ENCODE assay signal across 18 mouse cellular contexts in genomic region chr16:96149311-96149710, GRCm38 (mm10). TPM values are rescaled to one million over a fixed set of nuclear protein-coding genes. Genes with fewer than 3 reads are reported as not detected.
DNase-seq lines count a peak whose midpoint lies in the region; ATAC-seq and TF ChIP-seq lines count a peak whose summit lies in the region.
"Had no signal": no experiment of that assay in that cellular context is flagged by ENCODE, and none has a peak within 500 bp of the region (broad histone marks: within the 10 kb centered on the region; RNA-seq: fewer than 3 reads in every experiment).

No protein-coding gene starts in this region.

- intact Hi-C loops in heart, adult 2 months (cut with DNase I): loop anchor here (5.0 kb wide), 1 partner anchor 157 kb away; the partner anchor contains the start of gene Psmg1

- ATAC-seq in hindbrain, postnatal 0 days: no peak
- ATAC-seq in hindbrain, embryonic 14.5 days (ENCODE audit: low FRiP score): no peak
- ATAC-seq in embryonic facial prominence, embryonic 14.5 days (ENCODE audit: low read depth): no peak; the same call in 1 of the 2 replicates
- no peak for ATAC-seq in erythroid progenitor cell, adult 5-6 weeks (replicated peaks; ENCODE audit: low FRiP score, poor library complexity, severe bottlenecking)
- ATAC-seq: forebrain, embryonic 13.5 days had no signal

- no peak overlapping the region for H3K9ac ChIP-seq in heart, adult 2 months (ENCODE audit: low read depth, low read length)
- H3K9ac ChIP-seq in hindbrain, postnatal 0 days (replicated peaks; ENCODE audit: low read length): 0 out of 2 replicates have a peak overlapping the region, but pooled peaks have one; percentile 24
- no peak overlapping the region for H3K9ac ChIP-seq in hindbrain, embryonic 14.5 days
- H3K9ac ChIP-seq in embryonic facial prominence, embryonic 14.5 days (ENCODE audit: low read depth, low read length): no peak overlapping the region
- H3K9ac ChIP-seq: embryonic facial prominence, embryonic 12.5 days; forebrain, embryonic 13.5 days; liver, embryonic 14.5 days had no signal

- no peak overlapping the region for H3K4me2 ChIP-seq in hindbrain, postnatal 0 days (ENCODE audit: low read depth, low read length)
- no peak overlapping the region for H3K4me2 ChIP-seq in hindbrain, embryonic 14.5 days (replicated peaks)
- H3K4me2 ChIP-seq in embryonic facial prominence, embryonic 14.5 days (ENCODE audit: low read depth, low read length): no peak overlapping the region
- H3K4me2 ChIP-seq: embryonic facial prominence, embryonic 12.5 days; forebrain, embryonic 13.5 days had no signal

- peak overlapping the region; percentile 89 for H3K27ac ChIP-seq in heart, embryonic 10.5 days
- H3K27ac ChIP-seq in heart, adult 2 months: no peak overlapping the region
- no peak overlapping the region for H3K27ac ChIP-seq in hindbrain, postnatal 0 days
- H3K27ac ChIP-seq in hindbrain, embryonic 14.5 days: no peak overlapping the region
- H3K27ac ChIP-seq in embryonic facial prominence, embryonic 14.5 days (replicated peaks; ENCODE audit: low read depth, low read length): peak overlapping the region; percentile 65
- peak overlapping the region; percentile 56 for H3K27ac ChIP-seq in olfactory bulb, adult 2 months (ENCODE audit: insufficient read depth, low read depth, low read length)
- H3K27ac ChIP-seq: embryonic facial prominence, embryonic 12.5 days; forebrain, embryonic 13.5 days; liver, embryonic 14.5 days; midbrain, embryonic 10.5 days had no signal

- H3K27me3 ChIP-seq in heart, embryonic 10.5 days (ENCODE audit: insufficient read depth, poor library complexity, severe bottlenecking): no peaks in the 10 kb centered on the region
- no peaks in the 10 kb centered on the region for H3K27me3 ChIP-seq in heart, adult 2 months (ENCODE audit: control insufficient read depth, insufficient read depth, low read length)
- no peaks in the 10 kb centered on the region for H3K27me3 ChIP-seq in hindbrain, postnatal 0 days (ENCODE audit: insufficient read depth, low read length)
- H3K27me3 ChIP-seq in hindbrain, embryonic 14.5 days (ENCODE audit: control insufficient read depth, insufficient read depth, low read length): no peaks in the 10 kb centered on the region
- no peaks in the 10 kb centered on the region for H3K27me3 ChIP-seq in embryonic facial prominence, embryonic 14.5 days (replicated peaks; ENCODE audit: control insufficient read depth, insufficient read depth, low read length)
- H3K27me3 ChIP-seq: embryonic facial prominence, embryonic 12.5 days; forebrain, embryonic 13.5 days had no signal

- TF ChIP-seq EP300 in heart, adult 2 months (IDR thresholded peaks at IDR 0.05; ENCODE audit: insufficient read depth, low read depth, low read length): no peak

- TF ChIP-seq CTCF in heart, adult 2 months (IDR thresholded peaks at IDR 0.05): no peak
- TF ChIP-seq CTCF in hindbrain, postnatal 0 days (IDR thresholded peaks at IDR 0.05; ENCODE audit: low read depth): no peak
- TF ChIP-seq CTCF in olfactory bulb, adult 2 months (IDR thresholded peaks at IDR 0.05; ENCODE audit: insufficient read depth, low read depth, low read length): no peak

- peaks cover 57% of the 10 kb centered on the region for H3K4me1 ChIP-seq in heart, embryonic 10.5 days
- H3K4me1 ChIP-seq in heart, adult 2 months (ENCODE audit: control insufficient read depth, insufficient read depth, low read length): peaks cover 1% of the 10 kb centered on the region; the same call in 1 of the 2 replicates
- 0 out of 2 replicates have a peak, but pooled peaks cover 7% of the 10 kb centered on the region for H3K4me1 ChIP-seq in hindbrain, postnatal 0 days (ENCODE audit: insufficient read depth, low read length)
- peaks cover 10% of the 10 kb centered on the region for H3K4me1 ChIP-seq in hindbrain, embryonic 14.5 days (replicated peaks; ENCODE audit: control insufficient read depth, insufficient read depth, low read length)
- H3K4me1 ChIP-seq in embryonic facial prominence, embryonic 14.5 days (ENCODE audit: control insufficient read depth, insufficient read depth, low read length): peaks cover 4% of the 10 kb centered on the region; the same call in 1 of the 2 replicates
- peaks cover 38% of the 10 kb centered on the region for H3K4me1 ChIP-seq in olfactory bulb, adult 2 months (ENCODE audit: control insufficient read depth, insufficient read depth, low read length)

- peaks cover 22% of the 10 kb centered on the region for H3K36me3 ChIP-seq in heart, embryonic 10.5 days
- no peaks in the 10 kb centered on the region for H3K36me3 ChIP-seq in heart, adult 2 months (ENCODE audit: control insufficient read depth, insufficient read depth, low read length)
- H3K36me3 ChIP-seq in hindbrain, postnatal 0 days (ENCODE audit: insufficient read depth, low read length): peaks cover 16% of the 10 kb centered on the region; the same call in 1 of the 2 replicates
- H3K36me3 ChIP-seq in hindbrain, embryonic 14.5 days (replicated peaks; ENCODE audit: control insufficient read depth, insufficient read depth): peaks cover 22% of the 10 kb centered on the region
- peaks cover 20% of the 10 kb centered on the region for H3K36me3 ChIP-seq in embryonic facial prominence, embryonic 14.5 days (ENCODE audit: control insufficient read depth, insufficient read depth, low read length)

- no peaks in the 10 kb centered on the region for H3K9me3 ChIP-seq in heart, embryonic 10.5 days
- H3K9me3 ChIP-seq in hindbrain, postnatal 0 days (ENCODE audit: low read length): no peaks in the 10 kb centered on the region
- no peaks in the 10 kb centered on the region for H3K9me3 ChIP-seq in hindbrain, embryonic 14.5 days (ENCODE audit: control insufficient read depth, low read length)
- H3K9me3 ChIP-seq in embryonic facial prominence, embryonic 14.5 days (ENCODE audit: control insufficient read depth, low read length): no peaks in the 10 kb centered on the region
- H3K9me3 ChIP-seq: embryonic facial prominence, embryonic 12.5 days; forebrain, embryonic 13.5 days; midbrain, embryonic 10.5 days had no signal

- no peaks in the 10 kb centered on the region for H3K79me2 ChIP-seq in heart, adult 2 months (replicated peaks; ENCODE audit: control insufficient read depth, insufficient read depth, low read length)

- TF ChIP-seq POLR2A in heart, adult 2 months (IDR thresholded peaks at IDR 0.05; ENCODE audit: insufficient read depth, low read depth, low read length): no peak
- no peak for TF ChIP-seq POLR2A in olfactory bulb, adult 2 months (IDR thresholded peaks at IDR 0.05; ENCODE audit: insufficient read depth, low read depth, low read length)

- H3K4me3 ChIP-seq in heart, embryonic 10.5 days: peak overlapping the region; percentile 28
- H3K4me3 ChIP-seq in heart, adult 2 months: no peak overlapping the region
- no peak overlapping the region for H3K4me3 ChIP-seq in hindbrain, postnatal 0 days (ENCODE audit: low read length)
- no peak overlapping the region for H3K4me3 ChIP-seq in hindbrain, embryonic 14.5 days (replicated peaks; ENCODE audit: low read length)
- no peak overlapping the region for H3K4me3 ChIP-seq in embryonic facial prominence, embryonic 14.5 days (ENCODE audit: low read depth, low read length)
- no peak overlapping the region for H3K4me3 ChIP-seq in olfactory bulb, adult 2 months (ENCODE audit: insufficient read depth, low read depth, low read length)
- H3K4me3 ChIP-seq: embryonic facial prominence, embryonic 12.5 days; forebrain, embryonic 13.5 days; midbrain, embryonic 10.5 days had no signal

- peak; percentile 91 for DNase-seq in heart, embryonic 10.5 days (ENCODE audit: low spot score)
- no peak for DNase-seq in heart, adult 2 months
- no peak for DNase-seq in hindbrain, postnatal 0 days (ENCODE audit: low spot score)
- no peak for DNase-seq in hindbrain, embryonic 14.5 days (ENCODE audit: low spot score)
- DNase-seq in embryonic facial prominence, embryonic 14.5 days (ENCODE audit: low spot score): peak; percentile 50
- no peak for DNase-seq in frontal cortex, postnatal 10 days (ENCODE audit: low spot score in 2 of 2)
- DNase-seq: cerebellum, adult 11-12 months; heart, postnatal 4 days; kidney, adult 11 months; lung, postnatal 10 days; right cerebral cortex, adult 18-20 months; thymus, adult 18-20 months had no signal

- WGBS in heart, embryonic 10.5 days: 43% methylated on average over 9 of the region's 9 CpGs
- 64% methylated on average over 9 of the region's 9 CpGs for WGBS in heart, adult 2 months
- whole genome bisulfite sequencing in hindbrain, postnatal 0 days: 79% methylated on average over 9 of the region's 9 CpGs
- WGBS in hindbrain, embryonic 14.5 days: 81% methylated on average over 9 of the region's 9 CpGs
- WGBS in embryonic facial prominence, embryonic 14.5 days: 60% methylated on average over 9 of the region's 9 CpGs
- WGBS in olfactory bulb, adult 2 months: 55% methylated on average over 9 of the region's 9 CpGs

RNA-seq across cellular contexts. Expression of gene Wrb, which starts 4.1 kb away (rescaled TPM):
- polyA plus RNA-seq in heart, embryonic 10.5 days (2016; fragmentation: Nextera tagmentation; extraction: Ambion mirVana): 94.3 and 111 TPM in 2 replicates
- 10 to 100 TPM; 16.1 to 18.9 TPM for total RNA-seq in heart, adult 2 months (2021)
- polyA plus RNA-seq in heart, adult 2 months (2012; rRNA removed): 32.6 and 32.7 TPM in 2 replicates
- 151 and 154 TPM in 2 replicates for total RNA-seq in hindbrain, postnatal 0 days (2014; rRNA removed)
- 190 and 196 TPM in 2 replicates for polyA plus RNA-seq in hindbrain, postnatal 0 days (2015; fragmentation: Nextera tagmentation; extraction: Ambion mirVana)
- polyA plus RNA-seq in hindbrain, embryonic 14.5 days (2014; fragmentation: Nextera tagmentation; extraction: Ambion mirVana): 214 and 242 TPM in 2 replicates
- polyA plus RNA-seq in embryonic facial prominence, embryonic 14.5 days (2014; fragmentation: Nextera tagmentation; extraction: Ambion mirVana): 61.3 and 63.0 TPM in 2 replicates
- not detected in 2 replicates for polyA plus RNA-seq in olfactory bulb, adult 2 months (2012; ENCODE audit: insufficient read depth, insufficient read length, low replicate concordance, missing spikeins)
- 1.4 TPM in 1 of 2 replicates, not detected in the other for total RNA-seq in erythroid progenitor cell, adult 5-6 weeks (2015; ENCODE audit: low replicate concordance)
- 2.1 TPM in 1 of 2 replicates, not detected in the other for total RNA-seq in erythroid progenitor cell, adult 5-6 weeks (2017; ENCODE audit: low replicate concordance)

RNA-seq across cellular contexts. Expression of gene Hmgn1, which starts 21.8 kb away (rescaled TPM):
- 554 and 714 TPM in 2 replicates for polyA plus RNA-seq in heart, embryonic 10.5 days (2016; fragmentation: Nextera tagmentation; extraction: Ambion mirVana)
- total RNA-seq in heart, adult 2 months (2021): 10 to 100 TPM; 47.9 to 53.1 TPM
- polyA plus RNA-seq in heart, adult 2 months (2012; rRNA removed): 14.6 and 27.9 TPM in 2 replicates
- 85.9 and 103 TPM in 2 replicates for total RNA-seq in hindbrain, postnatal 0 days (2014; rRNA removed)
- 207 and 258 TPM in 2 replicates for polyA plus RNA-seq in hindbrain, postnatal 0 days (2015; fragmentation: Nextera tagmentation; extraction: Ambion mirVana)
- 292 and 300 TPM in 2 replicates for polyA plus RNA-seq in hindbrain, embryonic 14.5 days (2014; fragmentation: Nextera tagmentation; extraction: Ambion mirVana)
- polyA plus RNA-seq in embryonic facial prominence, embryonic 14.5 days (2014; fragmentation: Nextera tagmentation; extraction: Ambion mirVana): 528 and 592 TPM in 2 replicates
- not detected in 2 replicates for polyA plus RNA-seq in olfactory bulb, adult 2 months (2012; ENCODE audit: insufficient read depth, insufficient read length, low replicate concordance, missing spikeins)
- total RNA-seq in erythroid progenitor cell, adult 5-6 weeks (2015; ENCODE audit: low replicate concordance): 33.5 and 60.5 TPM in 2 replicates
- 9.1 and 16.9 TPM in 2 replicates for total RNA-seq in erythroid progenitor cell, adult 5-6 weeks (2017; ENCODE audit: low replicate concordance)

RNA-seq across cellular contexts. Expression of gene Lca5l, which starts 42.8 kb away (rescaled TPM):
- 1.3 TPM in 2 replicates for polyA plus RNA-seq in heart, embryonic 10.5 days (2016; fragmentation: Nextera tagmentation; extraction: Ambion mirVana)
- under 1 TPM; 0.34 to 0.39 TPM for total RNA-seq in heart, adult 2 months (2021)
- 0.37 and 0.38 TPM in 2 replicates for polyA plus RNA-seq in heart, adult 2 months (2012; rRNA removed)
- 2.0 and 3.2 TPM in 2 replicates for total RNA-seq in hindbrain, postnatal 0 days (2014; rRNA removed)
- polyA plus RNA-seq in hindbrain, postnatal 0 days (2015; fragmentation: Nextera tagmentation; extraction: Ambion mirVana): 1.9 and 2.3 TPM in 2 replicates
- 1.3 and 2.1 TPM in 2 replicates for polyA plus RNA-seq in hindbrain, embryonic 14.5 days (2014; fragmentation: Nextera tagmentation; extraction: Ambion mirVana)
- 1.8 and 2.1 TPM in 2 replicates for polyA plus RNA-seq in embryonic facial prominence, embryonic 14.5 days (2014; fragmentation: Nextera tagmentation; extraction: Ambion mirVana)
- polyA plus RNA-seq in olfactory bulb, adult 2 months (2012; ENCODE audit: insufficient read depth, insufficient read length, low replicate concordance, missing spikeins): not detected in 2 replicates
- total RNA-seq in erythroid progenitor cell, adult 5-6 weeks (2015; ENCODE audit: low replicate concordance): not detected in 2 replicates
- not detected in 2 replicates for total RNA-seq in erythroid progenitor cell, adult 5-6 weeks (2017; ENCODE audit: low replicate concordance)

RNA-seq across cellular contexts. Expression of gene Sh3bgr, which starts 50.9 kb away (rescaled TPM):
- 465 and 713 TPM in 2 replicates for polyA plus RNA-seq in heart, embryonic 10.5 days (2016; fragmentation: Nextera tagmentation; extraction: Ambion mirVana)
- 100 to 1,000 TPM; 298 to 308 TPM for total RNA-seq in heart, adult 2 months (2021)
- 313 and 426 TPM in 2 replicates for polyA plus RNA-seq in heart, adult 2 months (2012; rRNA removed)
- total RNA-seq in hindbrain, postnatal 0 days (2014; rRNA removed): 0.26 and 16.4 TPM in 2 replicates
- polyA plus RNA-seq in hindbrain, postnatal 0 days (2015; fragmentation: Nextera tagmentation; extraction: Ambion mirVana): 5.9 and 7.4 TPM in 2 replicates
- 1.3 and 2.6 TPM in 2 replicates for polyA plus RNA-seq in hindbrain, embryonic 14.5 days (2014; fragmentation: Nextera tagmentation; extraction: Ambion mirVana)
- polyA plus RNA-seq in embryonic facial prominence, embryonic 14.5 days (2014; fragmentation: Nextera tagmentation; extraction: Ambion mirVana): 25.4 and 40.9 TPM in 2 replicates
- not detected in 2 replicates for polyA plus RNA-seq in olfactory bulb, adult 2 months (2012; ENCODE audit: insufficient read depth, insufficient read length, low replicate concordance, missing spikeins)
- not detected in 2 replicates for total RNA-seq in erythroid progenitor cell, adult 5-6 weeks (2015; ENCODE audit: low replicate concordance)
- total RNA-seq in erythroid progenitor cell, adult 5-6 weeks (2017; ENCODE audit: low replicate concordance): not detected in 2 replicates

Comparison
In these comparisons a context has a peak if more than half of its experiments do, and no peak if none do; other contexts are left out.
1. DNase-seq: peak in heart, embryonic 10.5 days (single experiment) and embryonic facial prominence, embryonic 14.5 days (single experiment); none in heart, adult 2 months (0 of 2), hindbrain, postnatal 0 days (single experiment), hindbrain, embryonic 14.5 days (single experiment) and frontal cortex, postnatal 10 days (0 of 2).
2. H3K27ac ChIP-seq: peak in heart, embryonic 10.5 days (single experiment), embryonic facial prominence, embryonic 14.5 days (single experiment) and olfactory bulb, adult 2 months (single experiment); none in heart, adult 2 months (single experiment), hindbrain, postnatal 0 days (single experiment) and hindbrain, embryonic 14.5 days (single experiment).